Mouse (Mus musculus) kidney, adult 8-10 months (tissue): ENCODE results near the gene Cacna1a.

Experiments
- DNase-seq, 2 experiments: peaks; one replicate each; pipeline ENCODE4 v3.0.0; 2022

Cacna1a gene

GRCm38 (mm10) chr8:84414918-84415317 is 26.7 kb downstream of the Cacna1a start:
- DNase-seq: no peak

- DNase-seq: peak in 1 of 2 experiments; percentile 4
Observed at GRCm38 (mm10) chr8:84415378-84415898, 27.2 kb downstream of the Cacna1a start.

- no peak for DNase-seq
Observed at GRCm38 (mm10) chr8:84416041-84416440, 27.8 kb downstream of the Cacna1a start.

GRCm38 (mm10) chr8:84416915-84417314 is 28.7 kb downstream of the Cacna1a start:
- no peak for DNase-seq

- DNase-seq: no peak
Observed at GRCm38 (mm10) chr8:84417840-84418239, 29.6 kb downstream of the Cacna1a start.

- DNase-seq: no peak
Observed at GRCm38 (mm10) chr8:84424426-84424825, 36.2 kb downstream of the Cacna1a start.

- DNase-seq: no peak
Observed at GRCm38 (mm10) chr8:84426087-84426486, 37.8 kb downstream of the Cacna1a start.

- DNase-seq: no peak
Observed at GRCm38 (mm10) chr8:84426582-84426981, 38.3 kb downstream of the Cacna1a start.

- DNase-seq: no peak
Observed at GRCm38 (mm10) chr8:84428034-84428433, 39.8 kb downstream of the Cacna1a start.

- DNase-seq: no peak
Observed at GRCm38 (mm10) chr8:84429014-84429413, 40.8 kb downstream of the Cacna1a start.

- no peak for DNase-seq
Observed at GRCm38 (mm10) chr8:84429492-84429891, 41.3 kb downstream of the Cacna1a start.

GRCm38 (mm10) chr8:84435370-84435769 is 47.1 kb downstream of the Cacna1a start:
- DNase-seq: no peak

GRCm38 (mm10) chr8:84439813-84440212 is 51.6 kb downstream of the Cacna1a start:
- DNase-seq: no peak

- no peak for DNase-seq
Observed at GRCm38 (mm10) chr8:84442043-84442442, 53.8 kb downstream of the Cacna1a start.

- no peak for DNase-seq
Observed at GRCm38 (mm10) chr8:84446571-84446991, 58.3 kb downstream of the Cacna1a start.

- DNase-seq: peak; percentile 12 to 36
Observed at GRCm38 (mm10) chr8:84454532-84454931, 66.3 kb downstream of the Cacna1a start.

- DNase-seq: no peak
Observed at GRCm38 (mm10) chr8:84458853-84459252, 70.6 kb downstream of the Cacna1a start.

GRCm38 (mm10) chr8:84459276-84459675 is 71.0 kb downstream of the Cacna1a start:
- DNase-seq: no peak

- no peak for DNase-seq
Observed at GRCm38 (mm10) chr8:84460698-84461097, 72.5 kb downstream of the Cacna1a start.

GRCm38 (mm10) chr8:84466932-84467331 is 78.7 kb downstream of the Cacna1a start:
- no peak for DNase-seq

GRCm38 (mm10) chr8:84469076-84469475 is 80.8 kb downstream of the Cacna1a start:
- no peak for DNase-seq

- DNase-seq: peak in 1 of 2 experiments; percentile 24
Observed at GRCm38 (mm10) chr8:84471271-84471995, 83.2 kb downstream of the Cacna1a start.

GRCm38 (mm10) chr8:84474456-84474855 is 86.2 kb downstream of the Cacna1a start:
- DNase-seq: no peak

GRCm38 (mm10) chr8:84477341-84477740 is 89.1 kb downstream of the Cacna1a start:
- DNase-seq: no peak

GRCm38 (mm10) chr8:84483004-84483403 is 94.8 kb downstream of the Cacna1a start:
- no peak for DNase-seq
